Mouse (Mus musculus) CH12.LX (cell line): Measurements from ENCODE around the gene Dhx58. TPM values are rescaled to one million over a fixed set of nuclear protein-coding genes. Genes with fewer than 3 reads are reported as not detected.
A peak's percentile ranks its signal among the peaks of the same experiment; 100 is the strongest.

ENCODE experiments used
- DNase-seq: peaks from one replicate; pipeline ENCODE4 v3.0.0-alpha.2; 2013; ENCODE audit errors: extremely low read depth
- H3K27ac ChIP-seq: 2 replicates; pipeline ENCODE4 v1.5.1; 2012; ENCODE audit warnings: low read depth, mild to moderate bottlenecking, control low read depth, moderate library complexity; ENCODE audit not compliant: insufficient read depth
- H3K27me3 ChIP-seq: replicated peaks from 2 replicates; pipeline ENCODE3; 2012; ENCODE audit warnings: inconsistent platforms
- H3K36me3 ChIP-seq, 2 experiments: replicated peaks in 1 of 2; 2 replicates each; pipeline versions ENCODE3 to v1.6.1; 2012; ENCODE audit warnings: inconsistent platforms in 1 of 2, low read length in 1 of 2, mild to moderate bottlenecking in 1 of 2, mixed read lengths in 1 of 2, moderate library complexity in 1 of 2; ENCODE audit not compliant: control insufficient read depth in 1 of 2, insufficient read depth in 1 of 2
- H3K4me1 ChIP-seq, 2 experiments: 2 replicates each; pipeline ENCODE4 v1.6.1; 2012; ENCODE audit warnings: inconsistent platforms in 1 of 2, moderate library complexity in 1 of 2; ENCODE audit not compliant: insufficient read depth in 2 of 2, control insufficient read depth in 1 of 2
- H3K4me2 ChIP-seq: 2 replicates; pipeline ENCODE4 v1.6.1; 2012; ENCODE audit warnings: low read depth, mild to moderate bottlenecking, control low read depth; ENCODE audit not compliant: poor library complexity, insufficient read depth, severe bottlenecking
- H3K4me3 ChIP-seq, 3 experiments: fragments of 150-350 bp in 1 of 3; sonication (generic) in 1 of 3; replicated peaks in 1 of 3; 2 replicates each; pipeline versions ENCODE3 to v1.5.1; 2011 to 2012; ENCODE audit warnings: low read depth in 2 of 3, low read length in 2 of 3, mild to moderate bottlenecking in 2 of 3, moderate library complexity in 2 of 3, control low read depth in 1 of 3, improper control_type of control experiment in 1 of 3, inconsistent platforms in 1 of 3, mixed read lengths in 1 of 3; ENCODE audit not compliant: poor library complexity in 1 of 3
- H3K79me2 ChIP-seq: replicated peaks from 2 replicates; pipeline ENCODE4 v1.6.1; 2012; ENCODE audit warnings: mild to moderate bottlenecking, moderate library complexity; ENCODE audit not compliant: control insufficient read depth, poor library complexity, insufficient read depth, severe bottlenecking; ENCODE audit errors: extremely low read depth
- H3K9ac ChIP-seq: 2 replicates; pipeline ENCODE4 v1.6.1; 2012; ENCODE audit warnings: low read depth, mild to moderate bottlenecking, control low read depth, moderate library complexity; ENCODE audit not compliant: insufficient read depth
- H3K9me3 ChIP-seq: replicated peaks from 2 replicates; pipeline ENCODE3; 2012; ENCODE audit warnings: low read length, inconsistent platforms, mixed read lengths
- CHD1 ChIP-seq: IDR thresholded peaks from 2 replicates; pipeline ENCODE4 v1.6.1; 2012; ENCODE audit warnings: low read depth, low read length, improper control_type of control experiment, inconsistent platforms
- CHD2 ChIP-seq: IDR thresholded peaks from 2 replicates; pipeline ENCODE4 v1.6.1; 2011; ENCODE audit warnings: low read length, improper control_type of control experiment
- CTCF ChIP-seq, 2 experiments: IDR thresholded peaks in 1 of 2; conservative IDR thresholded peaks in 1 of 2; 2 replicates each; pipeline ENCODE4 v1.5.1; 2011 to 2012; ENCODE audit warnings: low read depth in 2 of 2, low read length in 2 of 2, improper control_type of control experiment in 1 of 2, inconsistent platforms in 1 of 2, mild to moderate bottlenecking in 1 of 2, moderate library complexity in 1 of 2
- E2F4 ChIP-seq: IDR thresholded peaks from 2 replicates; pipeline ENCODE4 v1.6.1; 2011; ENCODE audit warnings: low read depth, low read length, improper control_type of control experiment; ENCODE audit not compliant: insufficient replicate concordance
- ETS1 ChIP-seq: conservative IDR thresholded peaks from 2 replicates; pipeline ENCODE4 v1.6.1; 2012; ENCODE audit warnings: low read depth, mild to moderate bottlenecking, inconsistent platforms, low read length, improper control_type of control experiment, moderate library complexity
- HCFC1 ChIP-seq: IDR thresholded peaks from 2 replicates; pipeline ENCODE4 v1.6.1; 2012; ENCODE audit warnings: low read depth, mild to moderate bottlenecking, inconsistent platforms, low read length, improper control_type of control experiment
- IRF4 ChIP-seq: IDR thresholded peaks from 2 replicates; pipeline ENCODE4 v1.6.1; 2014; ENCODE audit warnings: low read depth, mild to moderate bottlenecking, inconsistent platforms, low read length, improper control_type of control experiment
- JUN ChIP-seq: IDR thresholded peaks from 2 replicates; pipeline ENCODE4 v1.6.1; 2011; ENCODE audit warnings: low read depth, mild to moderate bottlenecking, low read length, improper control_type of control experiment, moderate library complexity; ENCODE audit not compliant: insufficient read depth
- JUND ChIP-seq: conservative IDR thresholded peaks from 2 replicates; pipeline ENCODE4 v1.6.1; 2011; ENCODE audit warnings: low read depth, low read length, improper control_type of control experiment
- KAT2A ChIP-seq: IDR thresholded peaks from 2 replicates; pipeline ENCODE4 v1.6.1; 2012; ENCODE audit warnings: low read length, improper control_type of control experiment, inconsistent platforms; ENCODE audit not compliant: insufficient replicate concordance
- MXI1 ChIP-seq: IDR thresholded peaks from 2 replicates; pipeline ENCODE4 v1.6.1; 2011; ENCODE audit warnings: mild to moderate bottlenecking, low read depth, low read length, improper control_type of control experiment
- NRF1 ChIP-seq: IDR thresholded peaks from 2 replicates; pipeline ENCODE4 v1.6.1; 2014; ENCODE audit warnings: low read depth, mild to moderate bottlenecking, inconsistent platforms, low read length, improper control_type of control experiment, moderate library complexity
- POLR2A ChIP-seq: IDR thresholded peaks from 2 replicates; pipeline ENCODE4 v1.6.1; 2011; ENCODE audit warnings: low read depth, mild to moderate bottlenecking, improper control_type of control experiment, low read length
- POLR2AphosphoS2 ChIP-seq: IDR thresholded peaks from 2 replicates; pipeline ENCODE4 v1.6.1; 2011; ENCODE audit warnings: low read depth, low read length, improper control_type of control experiment
- SIN3A ChIP-seq: IDR thresholded peaks from 2 replicates; pipeline ENCODE4 v1.6.1; 2012; ENCODE audit warnings: low read length, improper control_type of control experiment, inconsistent platforms
- TBP ChIP-seq: conservative IDR thresholded peaks from 2 replicates; pipeline ENCODE4 v1.6.1; 2011; ENCODE audit warnings: low read depth, low read length, improper control_type of control experiment
- UBTF ChIP-seq: IDR thresholded peaks from 2 replicates; pipeline ENCODE4 v1.6.1; 2012; ENCODE audit warnings: low read depth, mild to moderate bottlenecking, inconsistent platforms, low read length, improper control_type of control experiment, moderate library complexity
- USF1 ChIP-seq: IDR thresholded peaks from 2 replicates; pipeline ENCODE4 v1.6.1; 2014; ENCODE audit warnings: low read depth, mild to moderate bottlenecking, inconsistent platforms, low read length, improper control_type of control experiment
- USF2 ChIP-seq: conservative IDR thresholded peaks from 2 replicates; pipeline ENCODE4 v1.6.1; 2011; ENCODE audit warnings: low read depth, low read length, improper control_type of control experiment
- ZC3H11A ChIP-seq: IDR thresholded peaks from 2 replicates; pipeline ENCODE4 v1.6.1; 2012; ENCODE audit warnings: low read depth, mild to moderate bottlenecking, inconsistent platforms, low read length, improper control_type of control experiment
- ZNF384 ChIP-seq: IDR thresholded peaks from 2 replicates; pipeline ENCODE4 v1.6.1; 2012; ENCODE audit warnings: low read depth, low read length, improper control_type of control experiment, inconsistent platforms
- dilution Hi-C: fragments of 300-500 bp; cut with MboI; formaldehyde crosslinking; loops from 2 replicates; pipeline ENCODE4 v1.14.3; 2020; ENCODE audit warnings: low sequenced_read_pairs; ENCODE audit not compliant: extremely low pct_unique_long_range_greater_than_20kb, extremely low pct_ligation_motif_present
- in situ Hi-C: fragments of 300-500 bp; cut with MboI; formaldehyde crosslinking; loops from 3 replicates; pipeline ENCODE4 v1.14.3; 2019; ENCODE audit warnings: low sequenced_read_pairs, low pct_ligation_motif_present, low pct_unique_long_range_greater_than_20kb, mixed read lengths
- polyA plus RNA-seq: library from polyadenylated mRNA; unstranded; fragments of >175 nt; gene quantifications from 2 replicates; pipeline ENCODE4 v1.2.1, GENCODE M21; 2012; ENCODE audit warnings: low read depth; ENCODE audit not compliant: insufficient read length
- total RNA-seq, 2 experiments: library from RNA; depleted of rRNA; stranded (reverse); fragments of 300-350 nt in 1 of 2; fragments of >200 nt in 1 of 2; gene quantifications; 2 replicates each; pipeline ENCODE4 v1.2.3; 2012 to 2014

Gene Dhx58
- 6.3 and 7.2 TPM in 2 replicates for total RNA-seq (2012; rRNA removed)
- total RNA-seq (2014; rRNA removed): 5.7 and 6.4 TPM in 2 replicates
- polyA plus RNA-seq: 14.7 and 15.7 TPM in 2 replicates

- TF ChIP-seq POLR2A (peak; percentile 44; the same call in 1 of the 2 replicates), UBTF (peak; percentile 56; the same call in 1 of the 2 replicates), SIN3A (no peak), ZNF384 (peak; percentile 100), ZC3H11A (no peak), JUND (0 out of 2 replicates have a peak, but pooled peaks have one; percentile 7), CTCF (conservative IDR thresholded peaks at IDR 0.05 in 1 of 2, IDR thresholded peaks at IDR 0.05 in 1 of 2; ENCODE audit: low read depth in 2 of 2, low read length in 2 of 2) (no peak), E2F4 (no peak), MXI1 (no peak), USF2 (no peak), TBP (0 out of 2 replicates have a peak, but pooled peaks have one; percentile 38), JUN (peak; percentile 34; the same call in 1 of the 2 replicates), CHD1 (no peak), ETS1 (peak; percentile 34; the same call in 1 of the 2 replicates), POLR2AphosphoS2 (peak; percentile 72; the same call in 1 of the 2 replicates), KAT2A (no peak), IRF4 (peak; percentile 89), HCFC1 (no peak), CHD2 (peak; percentile 60)
- H3K4me1 ChIP-seq: peaks cover 22 to 65% of the 10 kb centered on the region in 2 experiments
- no peaks in the 10 kb centered on the region for H3K79me2 ChIP-seq
- no peaks in the 10 kb centered on the region for H3K9me3 ChIP-seq
- peaks cover 41 to 68% of the 10 kb centered on the region in 2 experiments for H3K36me3 ChIP-seq
- H3K4me2 ChIP-seq: peak within 1 kb of the TSS; percentile 86
- H3K27me3 ChIP-seq: no peaks in the 10 kb centered on the region
- in situ Hi-C loops (no loop called here), dilution Hi-C loops (no loop called here)
- peak within 1 kb of the TSS; percentile 58 for H3K27ac ChIP-seq
- peak; percentile 86 for DNase-seq
- peak within 1 kb of the TSS; percentile 41 to 56 (median 50) for H3K4me3 ChIP-seq
- peak within 1 kb of the TSS; percentile 59 for H3K9ac ChIP-seq
These were observed at the start of gene Dhx58 for GRCm38 (mm10) chr11:100703851-100704531. Gene Dhx58 (minus strand): TSS chr11:100704271.

- Histone ChIP-seq H3K27me3 (no peaks in the 10 kb centered on the region), H3K4me2 (no peak overlapping the region), H3K4me1 (peaks cover 6 to 13% of the 10 kb centered on the region in 2 experiments), H3K4me3 (no peak overlapping the region), H3K9ac (no peak overlapping the region), H3K9me3 (peaks cover 3% of the 10 kb centered on the region), H3K36me3 (peaks cover 32 to 87% of the 10 kb centered on the region in 2 experiments), H3K27ac (no peak overlapping the region), H3K79me2 (no peaks in the 10 kb centered on the region)
- dilution Hi-C loops (no loop called here), in situ Hi-C loops (no loop called here)
- TF ChIP-seq POLR2AphosphoS2 (no peak), E2F4 (no peak), USF1 (no peak), NRF1 (no peak)
- DNase-seq: no peak
These were observed 48.2 kb upstream of the Dhx58 start for GRCm38 (mm10) chr11:100752294-100752693.
